Mouse (Mus musculus) megakaryocyte, adult 5-6 weeks (primary cell): ENCODE measurements around the gene Btn2a2. TPM values are rescaled to one million over a fixed set of nuclear protein-coding genes. Genes with fewer than 3 reads are reported as not detected.

Source experiments
- ATAC-seq: 2 replicates; pipeline ENCODE4 v1.8.0; 2016; ENCODE audit warnings: mild to moderate bottlenecking, inconsistent platforms; ENCODE audit not compliant: poor library complexity, severe bottlenecking
- total RNA-seq, 2 experiments: library from RNA; stranded (forward) in 1 of 2; stranded (reverse) in 1 of 2; fragments of 153-499, 151-499 nt in 1 of 2; fragments of 221-1000, 200-1000 nt in 1 of 2; gene quantifications; 2 replicates each; pipeline versions ENCODE4 v1.2.3 to v1.2.4; 2015 to 2017

Gene Btn2a2
- total RNA-seq, 2 experiments from 2014 or later: not detected

DNA sequence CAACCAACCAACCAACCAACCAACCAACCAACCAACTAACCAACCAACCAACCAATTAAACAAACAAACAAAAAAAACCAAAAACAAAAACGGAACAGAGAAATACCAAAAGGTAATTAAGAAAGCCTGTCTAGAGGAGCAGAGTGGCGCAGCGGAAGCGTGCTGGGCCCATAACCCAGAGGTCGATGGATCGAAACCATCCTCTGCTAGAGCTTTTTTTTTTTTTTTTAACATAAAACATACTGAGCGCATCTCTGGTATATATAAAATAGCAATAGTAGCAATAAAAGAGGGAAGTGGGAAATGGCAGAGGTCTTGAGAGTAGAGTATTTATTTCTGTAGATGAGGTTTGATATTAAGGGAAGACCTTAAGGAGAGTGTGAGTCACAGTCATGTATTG lies 11.3 kb upstream of the Btn2a2 start:
- ATAC-seq: no peak

DNA sequence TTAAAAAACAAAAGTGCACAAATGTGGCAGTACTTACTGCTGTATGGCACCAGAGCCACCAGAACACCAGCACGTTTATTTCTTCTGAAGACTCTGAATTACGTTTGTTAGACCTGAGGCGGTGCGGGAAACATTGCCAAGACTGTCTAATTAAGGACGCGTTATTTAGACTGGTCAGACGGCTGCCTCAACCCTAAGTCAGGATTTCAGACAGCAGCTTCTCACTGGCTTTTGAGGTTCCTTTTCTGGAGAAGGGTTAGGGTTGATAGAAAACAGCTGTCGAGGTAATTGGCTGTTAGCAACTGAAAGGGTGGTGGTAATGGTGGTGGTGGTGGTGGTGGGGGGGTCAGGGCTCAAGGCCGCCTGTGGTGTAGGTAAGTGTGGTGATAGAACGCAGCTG lies 10.0 kb upstream of the Btn2a2 start:
- ATAC-seq: no peak

DNA sequence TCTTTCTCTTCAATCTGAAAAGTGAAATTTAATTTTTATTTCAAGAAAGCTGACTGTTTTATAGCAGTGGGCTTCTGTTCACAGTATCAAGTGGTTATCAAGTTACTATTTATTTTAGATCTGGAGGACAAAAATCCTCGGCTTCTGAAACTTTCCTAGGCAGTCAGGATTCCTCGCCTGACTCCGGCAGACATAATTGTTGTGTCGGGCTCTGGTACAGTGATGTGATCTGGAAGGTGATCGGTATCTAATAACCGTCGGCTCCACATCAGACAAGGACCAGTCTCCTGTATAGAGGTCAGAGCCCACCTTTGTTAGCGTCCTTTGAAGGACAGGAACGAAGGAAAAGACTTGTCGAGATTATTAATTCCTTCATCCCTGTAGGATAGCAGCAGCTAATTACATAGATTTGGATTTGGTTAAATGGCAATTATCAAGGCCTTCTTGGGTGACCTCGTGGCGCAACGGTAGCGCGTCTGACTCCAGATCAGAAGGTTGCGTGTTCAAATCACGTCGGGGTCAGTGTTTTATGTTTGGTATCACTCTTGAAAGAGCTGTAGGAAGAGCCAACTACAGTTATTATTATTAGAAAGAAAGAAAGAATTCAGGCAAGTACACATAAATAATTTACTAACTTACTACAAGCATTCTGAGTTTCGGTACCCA lies 9.1 kb upstream of the Btn2a2 start:
- ATAC-seq: no peak

DNA sequence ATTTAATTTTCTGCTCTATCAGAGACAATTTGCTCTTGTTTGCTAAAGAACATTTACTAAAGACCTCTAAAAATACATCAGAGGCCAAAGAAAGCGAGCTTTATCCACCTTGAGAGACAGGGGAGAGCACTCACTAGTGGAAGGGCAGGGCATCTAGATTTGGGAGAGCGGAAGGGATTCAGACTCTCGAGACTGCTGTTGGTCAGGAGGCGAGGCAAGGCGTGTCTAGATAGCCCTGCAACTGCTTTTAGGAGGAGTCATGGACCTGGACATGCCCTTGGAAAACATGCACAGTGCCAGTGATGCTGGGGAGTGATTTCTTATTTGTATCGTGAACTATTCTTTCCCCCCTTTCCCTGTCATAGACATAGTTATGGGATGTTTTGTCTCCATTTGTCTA lies 6.9 kb upstream of the Btn2a2 start:
- ATAC-seq: no peak

DNA sequence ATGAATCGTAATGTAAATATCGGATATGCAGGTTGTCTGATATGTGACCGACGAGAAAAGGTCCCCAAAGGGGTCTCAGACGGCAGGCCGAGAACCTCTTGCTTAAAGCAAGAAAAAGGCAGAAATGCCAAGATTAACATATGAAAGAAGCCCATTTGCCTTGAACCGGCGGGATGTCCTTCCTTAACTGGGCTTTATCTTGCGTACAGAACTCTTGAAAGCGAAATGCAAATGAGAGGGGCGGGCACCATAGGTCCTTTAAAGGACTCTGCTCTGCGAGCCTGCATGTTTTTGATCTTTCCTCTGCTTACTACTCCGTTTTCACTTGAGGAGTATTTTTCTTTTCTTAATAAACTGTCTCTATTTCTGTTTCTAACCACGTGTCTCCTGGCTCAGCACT lies 3.3 kb upstream of the Btn2a2 start:
- no peak for ATAC-seq

DNA sequence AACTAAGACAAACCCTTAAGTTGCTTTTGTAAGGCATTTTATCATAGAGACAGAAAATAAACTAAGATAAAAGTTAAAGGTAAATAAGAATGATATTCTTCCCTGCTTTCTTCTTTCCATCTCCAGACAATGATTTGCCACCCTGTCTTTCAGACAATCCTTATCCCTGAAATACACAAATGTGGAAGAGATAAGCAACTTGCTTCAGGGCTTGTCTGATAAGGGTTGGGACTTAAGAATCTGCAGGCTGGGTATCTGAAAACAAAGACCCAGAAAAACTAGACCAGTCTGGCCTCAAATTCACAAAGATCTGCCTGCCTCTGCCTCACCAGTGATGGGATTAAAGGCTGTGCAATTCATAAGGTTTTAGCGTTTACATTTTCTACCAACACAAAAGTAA lies 2.6 kb upstream of the Btn2a2 start:
- no peak for ATAC-seq

DNA sequence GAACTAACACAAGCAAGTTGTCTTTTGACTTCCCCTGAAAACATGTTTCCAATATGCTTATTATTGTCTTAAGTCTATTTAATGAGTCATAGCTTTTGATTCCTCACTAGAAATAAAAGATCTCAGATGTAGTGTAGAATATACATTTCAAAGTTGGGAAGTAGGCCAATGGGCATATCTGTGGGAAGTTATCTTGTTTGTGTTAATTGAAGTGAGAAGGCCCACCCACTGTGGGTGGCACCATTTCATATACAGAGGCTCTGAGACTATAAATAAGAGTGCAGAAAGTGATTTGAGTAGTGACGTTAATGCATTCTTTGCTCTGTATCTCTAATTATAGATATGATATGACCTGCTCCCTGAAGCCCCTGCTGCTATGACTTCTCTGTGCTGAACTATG lies 2.2 kb upstream of the Btn2a2 start:
- ATAC-seq: no peak

DNA sequence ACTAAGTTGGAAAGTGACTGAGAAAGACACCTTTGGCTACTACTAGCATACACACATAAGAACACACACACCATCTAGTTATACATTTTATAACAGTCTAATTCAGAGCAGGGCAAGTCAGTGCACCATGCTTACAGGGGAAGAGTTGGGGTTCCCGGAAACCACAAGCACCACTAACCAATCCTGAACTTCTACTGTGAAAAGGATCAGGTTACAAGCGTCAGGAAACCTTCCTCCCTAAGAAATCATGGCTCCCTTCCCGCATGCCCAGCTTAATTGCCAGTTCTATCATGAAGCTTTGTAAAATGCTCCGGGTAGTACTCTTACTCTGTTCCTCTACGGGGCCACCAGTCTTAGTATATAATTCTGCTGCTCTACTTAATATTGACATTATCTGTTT lies 3.4 kb downstream of the Btn2a2 start:
- no peak for ATAC-seq

DNA sequence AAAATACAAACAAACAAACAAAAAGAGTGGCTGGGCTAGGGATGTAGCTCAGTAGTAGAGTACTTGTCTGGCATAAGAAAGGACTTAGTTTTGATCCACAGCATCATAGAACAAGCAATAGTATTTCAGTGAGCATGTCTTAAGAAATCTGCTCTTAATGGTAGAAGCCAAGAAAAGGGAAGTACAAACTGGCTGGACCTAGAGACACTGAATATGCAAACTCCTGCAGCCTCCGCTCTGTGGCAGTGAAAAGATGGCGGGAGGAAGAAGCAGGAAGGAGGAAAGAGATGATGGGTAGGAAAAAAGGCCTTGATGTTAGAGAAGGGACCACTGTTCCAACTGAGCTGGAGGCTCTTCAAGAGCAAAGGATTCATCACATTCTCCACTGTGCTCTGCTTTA lies 5.5 kb downstream of the Btn2a2 start:
- ATAC-seq: no peak

DNA sequence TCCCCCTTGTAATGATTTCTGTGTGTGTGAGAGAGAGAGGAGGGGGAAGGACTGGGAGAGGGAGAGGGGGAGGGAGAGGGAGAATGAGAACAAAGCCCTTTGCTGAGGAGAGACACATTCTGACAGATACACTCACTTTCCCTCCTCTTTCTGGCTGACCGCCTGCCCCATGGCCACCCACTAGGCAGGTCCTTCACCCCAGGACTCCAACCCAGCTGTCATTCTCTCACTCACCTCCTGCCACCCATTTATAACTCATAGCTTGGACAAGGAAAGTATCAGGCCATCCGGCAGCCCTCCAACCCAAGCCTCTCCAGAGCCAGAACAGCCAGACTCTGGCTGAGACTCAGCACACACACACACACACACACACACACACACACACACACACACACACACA lies 13.0 kb downstream of the Btn2a2 start:
- ATAC-seq: no peak

DNA sequence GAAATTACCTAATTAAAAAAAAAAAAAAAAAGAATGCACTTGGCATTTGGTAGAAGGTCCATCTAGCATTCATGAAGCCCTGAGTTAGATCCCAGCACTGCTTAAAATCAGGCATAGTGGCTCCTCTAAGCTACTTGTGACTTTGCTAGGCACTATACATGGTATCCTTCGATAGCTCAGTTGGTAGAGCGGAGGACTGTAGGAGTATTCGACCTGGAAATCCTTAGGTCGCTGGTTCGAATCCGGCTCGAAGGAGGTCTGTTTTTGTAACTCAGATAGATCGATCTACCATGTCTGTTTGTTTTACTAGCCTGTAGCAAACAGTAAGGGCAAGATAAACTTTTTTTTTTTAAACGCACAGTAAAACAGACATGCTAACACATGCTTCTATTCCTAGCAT lies 21.7 kb downstream of the Btn2a2 start:
- peak; percentile 25; the same call in 1 of the 2 replicates for ATAC-seq

DNA sequence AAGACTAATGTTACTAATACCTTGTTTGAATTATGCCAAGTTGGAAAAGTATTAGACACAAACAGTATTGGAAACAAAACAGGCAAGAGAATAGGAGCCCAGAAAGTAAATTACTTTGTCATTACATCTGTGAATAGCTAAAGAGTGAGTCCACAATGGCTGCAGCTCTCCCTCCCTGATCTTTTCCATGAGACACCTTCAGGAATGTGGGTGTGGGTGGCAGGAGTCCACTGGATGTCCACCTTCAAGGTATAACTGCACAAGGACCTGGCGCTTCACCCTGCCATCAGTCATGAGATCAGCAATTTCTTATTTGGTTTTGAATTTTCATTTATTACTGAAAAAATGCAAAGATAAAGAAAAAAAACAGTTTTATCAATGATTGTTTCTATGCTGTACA lies 22.4 kb downstream of the Btn2a2 start:
- ATAC-seq: no peak

DNA sequence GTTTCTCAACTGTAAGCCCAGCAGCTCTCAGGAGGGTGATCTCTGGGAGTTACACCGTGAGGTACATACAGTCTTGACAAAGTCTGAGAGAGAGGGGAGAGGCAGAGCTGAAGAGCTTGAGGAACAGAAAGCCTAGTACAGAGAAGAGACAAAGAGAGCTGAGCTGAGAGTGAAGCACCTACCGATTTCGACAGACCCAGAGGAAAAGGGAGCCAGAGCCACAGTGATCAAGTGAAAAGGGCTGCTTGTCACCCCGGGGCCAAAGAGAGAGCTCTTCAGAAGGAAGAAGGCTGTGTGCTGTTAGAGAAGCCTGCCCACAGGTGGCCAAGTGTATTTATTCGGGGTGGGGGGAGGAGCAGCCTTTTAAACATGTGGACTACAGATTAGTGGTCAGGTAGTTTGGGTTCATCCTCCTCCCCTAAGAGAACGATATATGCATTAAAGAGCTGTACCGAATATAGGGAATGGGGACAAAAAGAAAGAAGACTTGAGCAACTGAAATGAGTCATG lies 23.0 kb downstream of the Btn2a2 start, which contains the start of gene Btn1a1:
Btn1a1 (minus strand) TSS at position 302 of the 510 bp plus-strand sequence.
- peak; percentile 28; the same call in 1 of the 2 replicates for ATAC-seq

DNA sequence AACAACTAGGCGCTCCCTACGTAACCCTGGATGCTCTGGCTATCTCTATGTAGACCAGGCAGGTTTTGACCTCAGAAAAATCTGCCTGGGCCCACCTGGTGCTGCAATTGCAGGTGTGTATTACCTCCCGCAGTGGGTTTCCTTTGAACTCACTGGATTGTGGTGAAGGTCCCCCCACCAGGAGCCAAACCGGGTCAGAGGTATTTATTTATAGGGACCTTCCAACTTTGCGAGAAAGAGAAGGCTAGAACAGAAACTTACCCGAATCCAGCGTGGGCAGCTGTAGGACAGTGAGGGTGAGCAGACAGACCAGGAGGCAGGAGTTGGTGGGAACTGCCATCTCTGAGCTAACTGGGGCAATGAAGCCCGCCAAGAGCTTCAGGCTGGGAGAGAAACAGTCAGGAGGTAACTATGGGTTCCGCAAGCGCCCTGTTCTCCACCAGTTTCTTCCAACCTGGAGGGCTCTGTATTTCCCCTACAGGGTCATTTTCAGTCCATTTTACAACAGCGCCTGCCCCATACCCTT lies 23.8 kb downstream of the Btn2a2 start:
- ATAC-seq: peak; percentile 28

DNA sequence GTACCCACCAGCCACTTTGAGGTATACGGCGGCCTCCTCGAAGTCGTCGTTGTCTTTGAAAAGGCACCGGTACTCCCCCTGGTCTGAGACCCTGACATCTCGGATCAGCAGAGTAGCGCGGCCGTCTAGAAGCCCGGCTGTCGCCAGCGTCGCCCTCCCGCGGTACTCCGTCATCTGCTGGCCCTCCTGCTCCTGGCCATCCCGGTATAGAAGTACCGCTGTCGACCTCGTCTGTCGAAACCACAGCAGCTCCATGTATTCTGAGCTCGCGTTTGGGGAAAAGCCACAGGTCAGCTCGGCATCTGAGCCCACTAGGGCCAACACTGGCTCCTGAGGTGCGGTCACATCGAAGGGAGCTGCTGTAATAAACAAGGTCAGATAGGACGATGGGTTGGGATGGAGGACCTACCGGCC lies 24.4 kb downstream of the Btn2a2 start:
- peak; percentile 61 for ATAC-seq

DNA sequence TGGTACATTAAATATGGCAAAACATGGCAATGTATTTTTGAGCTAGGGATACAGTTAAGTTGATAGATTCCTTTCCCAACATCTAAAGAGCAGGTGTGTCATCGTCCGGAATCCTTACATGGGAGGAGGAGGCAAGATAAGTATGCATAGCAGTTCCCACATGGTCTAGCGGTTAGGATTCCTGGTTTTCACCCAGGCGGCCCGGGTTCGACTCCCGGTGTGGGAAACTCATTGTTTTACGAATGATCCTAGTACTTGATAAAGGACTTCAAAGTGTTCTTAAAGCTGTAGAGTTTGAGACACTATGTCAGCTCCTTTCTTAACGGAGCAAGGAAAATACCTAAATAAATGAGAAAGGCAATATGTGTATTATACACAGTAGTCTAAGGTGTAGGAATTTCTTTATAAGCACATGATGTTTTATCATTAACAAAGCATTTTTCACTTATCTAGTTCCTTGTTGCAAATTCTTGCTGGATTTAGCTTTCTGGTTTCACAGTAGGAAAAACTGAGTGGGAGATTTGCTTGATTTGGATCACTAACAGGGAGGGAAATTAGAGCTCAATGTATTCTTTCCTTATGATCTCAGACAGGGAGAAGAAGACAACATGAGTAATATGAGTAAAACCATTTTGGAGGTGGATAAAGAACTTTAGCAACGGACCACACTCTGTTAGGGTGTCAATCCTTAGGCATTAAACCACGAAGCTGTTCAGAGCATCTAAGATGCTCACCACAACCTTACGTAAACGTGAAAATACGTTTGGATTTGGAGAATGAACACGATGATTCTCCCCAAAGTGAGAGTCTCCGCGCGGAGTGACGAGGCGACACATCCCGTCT lies 25.1 kb downstream of the Btn2a2 start:
- ATAC-seq: no peak

DNA sequence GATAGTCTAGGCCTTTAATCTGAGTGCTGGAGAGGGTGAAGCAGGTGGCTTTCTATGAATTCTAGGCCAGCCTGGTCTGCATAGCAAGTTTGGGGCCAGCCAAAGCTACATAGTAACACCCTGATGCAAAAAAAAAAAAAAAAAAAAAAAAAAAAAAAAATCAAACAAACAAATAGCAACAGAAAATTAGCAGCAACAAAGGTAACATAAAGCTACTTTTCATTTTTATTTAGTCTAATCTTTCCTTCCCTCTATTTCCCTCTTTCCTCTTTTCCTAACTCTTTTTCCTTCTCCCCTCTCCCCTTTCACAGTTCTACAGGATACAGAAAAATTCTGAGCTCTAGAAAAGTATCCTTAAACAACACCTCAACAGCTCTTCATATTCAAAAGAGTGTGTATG lies 26.0 kb downstream of the Btn2a2 start:
- no peak for ATAC-seq

DNA sequence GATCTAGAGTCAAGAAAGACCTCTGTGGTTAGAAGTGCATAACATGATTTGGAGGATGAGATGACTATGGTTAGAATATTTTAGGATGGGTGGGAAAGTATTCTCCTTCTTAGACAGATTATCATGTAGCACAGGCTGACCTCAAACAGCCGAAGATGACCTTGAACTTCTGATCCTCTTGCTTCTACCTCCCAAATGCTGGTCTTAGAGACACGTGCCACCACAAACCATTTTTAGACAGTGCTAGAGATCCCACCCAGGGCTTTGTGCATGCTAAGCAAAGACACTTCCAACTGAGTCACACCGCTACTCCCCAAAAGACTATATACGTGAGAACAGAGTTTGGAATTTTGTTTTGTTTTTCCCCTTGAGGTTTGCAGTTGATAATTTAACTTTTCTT lies 26.6 kb downstream of the Btn2a2 start:
- ATAC-seq: no peak

DNA sequence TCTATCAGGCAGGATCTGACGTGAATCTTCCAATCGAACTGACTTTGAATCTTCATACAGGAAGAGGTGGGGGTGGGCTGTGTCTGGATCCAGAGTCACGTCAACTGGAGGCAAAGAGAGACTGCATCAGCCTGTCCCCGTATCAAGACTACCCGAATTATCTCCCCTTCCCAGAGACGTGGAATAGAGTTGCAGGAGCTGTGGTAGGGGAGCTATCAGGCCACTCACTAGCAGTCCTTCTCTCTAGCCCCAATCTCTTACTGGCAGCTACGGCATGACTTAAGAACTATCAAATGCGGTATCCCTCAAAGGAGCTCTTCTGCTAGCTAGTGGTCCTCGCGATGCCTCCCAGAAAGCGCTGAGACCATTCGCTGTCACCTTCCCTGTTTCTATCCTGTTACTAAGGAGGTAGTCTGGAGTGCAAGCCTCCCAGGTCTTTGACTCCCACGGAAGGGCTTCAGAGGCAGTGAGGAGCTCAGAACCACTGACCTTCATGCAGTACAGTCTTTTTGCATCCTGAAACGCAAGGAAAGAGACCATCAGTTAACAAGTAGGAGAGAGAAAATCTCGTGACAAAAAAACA lies 29.3 kb downstream of the Btn2a2 start:
- ATAC-seq: no peak

DNA sequence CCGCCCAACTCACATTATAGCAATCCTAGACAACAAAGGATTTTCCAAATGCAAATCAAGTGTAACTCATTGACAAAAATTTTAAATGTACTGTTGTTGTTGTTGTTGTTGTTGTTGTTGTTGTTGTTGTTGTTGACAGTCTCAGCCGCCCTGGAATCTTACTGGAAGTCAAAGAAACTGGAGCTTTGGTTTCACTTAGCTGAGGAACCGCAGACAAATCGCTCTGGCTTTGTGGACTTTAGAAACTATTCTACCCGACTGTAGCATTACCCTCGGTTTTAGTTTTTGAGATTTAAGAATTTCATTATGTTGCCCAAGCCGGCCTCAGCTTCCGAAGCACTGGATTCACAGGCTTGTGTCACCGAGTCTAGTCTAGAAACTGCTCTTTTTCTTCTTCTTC lies 34.7 kb downstream of the Btn2a2 start:
- ATAC-seq: no peak

DNA sequence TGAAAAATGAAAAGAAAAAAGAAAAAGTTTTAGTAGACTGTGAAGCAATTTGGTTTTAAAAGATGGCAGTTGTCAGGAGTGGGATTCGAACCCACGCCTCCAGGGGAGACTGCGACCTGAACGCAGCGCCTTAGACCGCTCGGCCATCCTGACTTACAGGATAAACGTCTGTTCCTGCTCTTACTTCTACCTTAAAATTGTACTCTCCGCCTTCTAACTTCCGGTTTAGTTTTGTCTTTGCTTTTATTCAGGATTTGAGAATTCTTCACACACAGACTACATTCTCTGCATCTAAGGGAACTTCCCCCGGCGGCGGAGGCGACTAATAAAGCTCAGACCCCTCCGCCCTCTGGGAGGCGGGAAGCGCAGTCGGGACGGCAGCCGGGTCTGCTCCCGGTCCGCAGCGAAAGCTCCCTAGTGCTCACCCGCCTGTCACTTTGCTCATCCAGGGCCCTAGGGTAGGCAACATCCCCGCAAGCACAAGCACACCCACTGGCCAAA lies 35.2 kb downstream of the Btn2a2 start:
- ATAC-seq: peak; percentile 71
